8 mouse cellular contexts compared by ENCODE assay signal in genomic region chr7:38085573-38086211, GRCm38 (mm10). TPM values are rescaled to one million over a fixed set of nuclear protein-coding genes. Genes with fewer than 3 reads are reported as not detected.
A peak's percentile ranks its signal among the peaks of the same experiment; 100 is the strongest.
DNase-seq lines count a peak whose midpoint lies in the region; ATAC-seq and TF ChIP-seq lines count a peak whose summit lies in the region.

No protein-coding gene starts in this region.

- peaks cover 24% of the 10 kb centered on the region for H3K27me3 ChIP-seq in neural tube, embryonic 13.5 days

- no peaks in the 10 kb centered on the region for H3K9me3 ChIP-seq in neural tube, embryonic 13.5 days

- H3K27ac ChIP-seq in neural tube, embryonic 13.5 days (replicated peaks) = no peak overlapping the region

- peak; percentile 31; the same call in 1 of the 2 replicates for TF ChIP-seq CTCF in lung, adult 2 months (IDR thresholded peaks at IDR 0.05; ENCODE audit: insufficient read depth, low read length)

- H3K4me1 ChIP-seq in lung, adult 2 months (ENCODE audit: control insufficient read depth, insufficient read depth, low read length) = peaks cover 7% of the 10 kb centered on the region; the same call in 1 of the 2 replicates
- peaks cover 20% of the 10 kb centered on the region for H3K4me1 ChIP-seq in neural tube, embryonic 13.5 days (replicated peaks)

- peak; percentile 46 to 53 for DNase-seq in right cerebral cortex, postnatal 10 days (ENCODE audit: low spot score in 2 of 2)
- DNase-seq in right cerebral cortex, adult 2 months (ENCODE audit: low spot score in 2 of 2) = no peak
- peak; percentile 62 for DNase-seq in embryo, embryonic 9.5 days (ENCODE audit: extremely low spot score)
- DNase-seq in heart, adult 18-20 months = peak; percentile 73 to 76
- DNase-seq in kidney, adult 18-20 months = peak; percentile 60
- DNase-seq in lung, adult 2 months = peak; percentile 50
- DNase-seq in thymus, postnatal 0 days (ENCODE audit: low spot score) = peak; percentile 71

- H3K36me3 ChIP-seq in neural tube, embryonic 13.5 days = no peaks in the 10 kb centered on the region

- H3K4me2 ChIP-seq in neural tube, embryonic 13.5 days = peak overlapping the region; percentile 75

- peak; percentile 34 for ATAC-seq in neural tube, embryonic 13.5 days (ENCODE audit: low read depth)

- 1% methylated on average over 35 of the region's 35 CpGs for WGBS in lung, adult 2 months
- 2% methylated on average over 35 of the region's 35 CpGs for WGBS in neural tube, embryonic 13.5 days

- TF ChIP-seq POLR2A in lung, adult 2 months (IDR thresholded peaks at IDR 0.05; ENCODE audit: borderline replicate concordance, extremely low read depth, low read depth, low read length) = no peak

- peak overlapping the region; percentile 38; the same call in 1 of the 2 replicates for H3K9ac ChIP-seq in neural tube, embryonic 13.5 days

- peak overlapping the region; percentile 66 for H3K4me3 ChIP-seq in lung, adult 2 months (replicated peaks; ENCODE audit: extremely low read depth, low read depth, low read length)
- H3K4me3 ChIP-seq in neural tube, embryonic 13.5 days = peak overlapping the region; percentile 39

RNA-seq across cellular contexts. Expression of gene Ccne1, which starts 21.6 kb away (rescaled TPM):
- 1 to 10 TPM; 1.1 to 1.4 TPM for total RNA-seq in heart, adult 18-20 months (2021)
- 1.2 and 1.7 TPM in 2 replicates for polyA plus RNA-seq in lung, adult 2 months (2012; rRNA removed)
- 18.1 and 18.2 TPM in 2 replicates for polyA plus RNA-seq in neural tube, embryonic 13.5 days (2015; fragmentation: Nextera tagmentation; extraction: Ambion mirVana)
- polyA plus RNA-seq in thymus, postnatal 0 days (2015; fragmentation: Nextera tagmentation; extraction: Ambion mirVana) = 35.2 and 36.2 TPM in 2 replicates

Comparison
In these comparisons a context has a peak if more than half of its experiments do, and no peak if none do; other contexts are left out.
1. DNase-seq: peak in right cerebral cortex, postnatal 10 days (2 of 2), embryo, embryonic 9.5 days (single experiment), heart, adult 18-20 months (2 of 2), kidney, adult 18-20 months (single experiment), lung, adult 2 months (single experiment) and thymus, postnatal 0 days (single experiment); none in right cerebral cortex, adult 2 months (0 of 2).